Mouse (Mus musculus): Measurements from ENCODE around the gene Snrpa1. TPM values are rescaled to one million over a fixed set of nuclear protein-coding genes. Genes with fewer than 3 reads are reported as not detected.

Snrpa1 gene
- polyA plus RNA-seq, 1 experiment = 7.2 TPM

GRCm38 (mm10) chr7:66120702-66121396 lies 62.0 kb downstream of the Snrpa1 start:
- Histone ChIP-seq H3K4me3 (ENCODE audit: extremely low read depth, insufficient read depth, insufficient read length) (no peak overlapping the region), H3K4me1 (ENCODE audit: control insufficient read depth, insufficient read depth, insufficient read length) (peaks cover 47% of the 10 kb centered on the region), H3K27me3 (ENCODE audit: control insufficient read depth, insufficient read depth, low read length) (no peaks in the 10 kb centered on the region), H3K27ac (ENCODE audit: insufficient read depth, low read length) (peak overlapping the region; percentile 70; the same call in 1 of the 2 replicates), H3K36me3 (ENCODE audit: control insufficient read depth, insufficient read depth, low read length) (peaks cover 3% of the 10 kb centered on the region)
- WGBS = 6% methylated on average over 7 of the region's 7 CpGs
- DNase-seq (ENCODE audit: low read depth in 1 of 2, low spot score in 2 of 2) = peak; percentile 40 to 66
- no peak for TF ChIP-seq CTCF (IDR thresholded peaks at IDR 0.05; ENCODE audit: extremely low read depth, insufficient read depth, insufficient read length, insufficient replicate concordance)
- peak; percentile 26; the same call in 1 of the 2 replicates for TF ChIP-seq POLR2A (IDR thresholded peaks at IDR 0.05; ENCODE audit: low read depth, low read length)

Other genes starting within 250 kb of the Snrpa1 start
- gene Pcsk6, start 197.3 kb upstream of the Snrpa1 start, polyA plus RNA-seq (2012; rRNA removed) = 1.6 and 2.3 TPM in 2 replicates
- gene Gm45213, start 15.4 kb upstream of the Snrpa1 start, polyA plus RNA-seq (2012; rRNA removed) = not detected in 2 replicates
- gene Selenos, start 20.6 kb downstream of the Snrpa1 start, polyA plus RNA-seq (2012; rRNA removed) = 63.7 and 81.9 TPM in 2 replicates
- 9.0 and 12.9 TPM in 2 replicates for gene Chsy1, start 50.5 kb downstream of the Snrpa1 start, polyA plus RNA-seq (2012; rRNA removed)